Mouse (Mus musculus) erythroblast, embryonic 14.5 days (primary cell): ENCODE results near the gene Lrrc52. TPM values are rescaled to one million over a fixed set of nuclear protein-coding genes. Genes with fewer than 3 reads are reported as not detected.

Experiments
- H3K27me3 ChIP-seq: 2 replicates; pipeline ENCODE4 v1.6.1; 2012; ENCODE audit warnings: inconsistent platforms; ENCODE audit not compliant: control insufficient read depth
- H3K36me3 ChIP-seq: 2 replicates; pipeline ENCODE4 v1.6.1; 2012; ENCODE audit warnings: mild to moderate bottlenecking, inconsistent platforms; ENCODE audit not compliant: control insufficient read depth
- H3K4me1 ChIP-seq: 2 replicates; pipeline ENCODE4 v1.6.1; 2012; ENCODE audit warnings: inconsistent platforms; ENCODE audit not compliant: control insufficient read depth
- H3K4me3 ChIP-seq: replicated peaks from 2 replicates; pipeline ENCODE3; 2012; ENCODE audit warnings: moderate library complexity, mild to moderate bottlenecking, inconsistent platforms
- H3K9me3 ChIP-seq: 2 replicates; pipeline ENCODE4 v1.6.1; 2012; ENCODE audit warnings: low read length, inconsistent platforms, mixed read lengths; ENCODE audit not compliant: control insufficient read depth
- GATA1 ChIP-seq: IDR thresholded peaks from 2 replicates; pipeline ENCODE4 v1.6.1; 2012; ENCODE audit warnings: low read length, inconsistent platforms, mixed read lengths
- TAL1 ChIP-seq: IDR thresholded peaks from 3 replicates; pipeline ENCODE4 v1.6.1; 2012; ENCODE audit warnings: low read length, inconsistent platforms, mixed read lengths
- polyA plus RNA-seq: library from polyadenylated mRNA; stranded (reverse); fragments of >175 nt; gene quantifications from 2 replicates; pipeline ENCODE4 v1.2.3, GENCODE M21; 2012

The Lrrc52 gene
- not detected in 2 replicates for polyA plus RNA-seq

DNA sequence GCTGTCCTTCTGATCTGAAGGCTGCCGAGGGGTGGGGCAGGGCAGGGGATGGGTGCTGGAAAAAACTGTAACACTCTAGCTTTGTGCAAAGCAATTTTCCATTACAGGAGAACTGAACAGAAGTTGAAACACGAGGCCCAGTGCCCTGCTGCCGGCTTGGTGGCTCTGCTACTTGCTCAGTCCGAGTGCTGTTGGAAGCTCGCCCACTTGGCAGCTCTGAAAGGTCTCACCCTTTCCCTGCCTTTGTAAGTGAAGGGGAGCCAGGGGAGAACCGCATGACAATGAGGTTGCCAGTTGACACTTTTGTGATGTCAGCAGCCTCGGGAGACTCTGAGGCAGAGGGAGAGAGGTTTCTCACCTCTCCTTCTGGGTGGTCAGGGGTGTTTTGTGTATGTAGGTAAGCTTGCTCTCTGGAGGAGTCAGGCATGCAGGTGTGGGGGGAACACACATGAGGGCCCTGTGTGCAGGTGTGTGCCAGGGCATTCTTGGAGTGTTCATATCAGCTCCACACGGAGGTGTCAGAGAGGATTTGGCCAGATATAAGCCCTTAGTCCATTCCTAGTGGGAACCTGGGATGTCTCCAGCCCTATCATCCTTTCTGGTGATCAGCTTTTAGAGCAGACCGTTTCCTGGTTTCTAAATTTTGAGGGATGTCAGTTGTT, at the start of gene Lrrc52:
Gene Lrrc52, minus strand, starts transcription at position 16 of the 662 bp plus-strand sequence.
- TF ChIP-seq TAL1 (no peak), GATA1 (no peak)
- Histone ChIP-seq H3K4me1 (no peaks in the 10 kb centered on the region), H3K27me3 (no peaks in the 10 kb centered on the region), H3K36me3 (no peaks in the 10 kb centered on the region), H3K9me3 (no peaks in the 10 kb centered on the region), H3K4me3 (no peak within 1 kb of the TSS)

- H3K4me3 ChIP-seq, result no peak overlapping the region
- H3K36me3 ChIP-seq, result no peaks in the 10 kb centered on the region
- no peak for TF ChIP-seq TAL1
- TF ChIP-seq GATA1, result no peak
- no peaks in the 10 kb centered on the region; the same call in 1 of the 2 replicates for H3K27me3 ChIP-seq
- no peaks in the 10 kb centered on the region for H3K9me3 ChIP-seq
- H3K4me1 ChIP-seq, result no peaks in the 10 kb centered on the region
Observed at GRCm38 (mm10) chr1:167511621-167512020, 45.0 kb upstream of the Lrrc52 start.

GRCm38 (mm10) chr1:167506048-167506447, 39.5 kb upstream of the Lrrc52 start:
- no peak overlapping the region for H3K4me3 ChIP-seq
- H3K4me1 ChIP-seq, result no peaks in the 10 kb centered on the region
- no peaks in the 10 kb centered on the region for H3K36me3 ChIP-seq
- no peaks in the 10 kb centered on the region for H3K9me3 ChIP-seq
- H3K27me3 ChIP-seq, result no peaks in the 10 kb centered on the region; the same call in 1 of the 2 replicates
- no peak for TF ChIP-seq TAL1
- no peak for TF ChIP-seq GATA1

- H3K4me1 ChIP-seq, result no peaks in the 10 kb centered on the region
- H3K4me3 ChIP-seq, result no peak overlapping the region
- no peak for TF ChIP-seq GATA1
- TF ChIP-seq TAL1, result no peak
- H3K36me3 ChIP-seq, result no peaks in the 10 kb centered on the region
- no peaks in the 10 kb centered on the region; the same call in 1 of the 2 replicates for H3K27me3 ChIP-seq
- H3K9me3 ChIP-seq, result no peaks in the 10 kb centered on the region
Observed at GRCm38 (mm10) chr1:167505427-167505826, 38.8 kb upstream of the Lrrc52 start.

DNA sequence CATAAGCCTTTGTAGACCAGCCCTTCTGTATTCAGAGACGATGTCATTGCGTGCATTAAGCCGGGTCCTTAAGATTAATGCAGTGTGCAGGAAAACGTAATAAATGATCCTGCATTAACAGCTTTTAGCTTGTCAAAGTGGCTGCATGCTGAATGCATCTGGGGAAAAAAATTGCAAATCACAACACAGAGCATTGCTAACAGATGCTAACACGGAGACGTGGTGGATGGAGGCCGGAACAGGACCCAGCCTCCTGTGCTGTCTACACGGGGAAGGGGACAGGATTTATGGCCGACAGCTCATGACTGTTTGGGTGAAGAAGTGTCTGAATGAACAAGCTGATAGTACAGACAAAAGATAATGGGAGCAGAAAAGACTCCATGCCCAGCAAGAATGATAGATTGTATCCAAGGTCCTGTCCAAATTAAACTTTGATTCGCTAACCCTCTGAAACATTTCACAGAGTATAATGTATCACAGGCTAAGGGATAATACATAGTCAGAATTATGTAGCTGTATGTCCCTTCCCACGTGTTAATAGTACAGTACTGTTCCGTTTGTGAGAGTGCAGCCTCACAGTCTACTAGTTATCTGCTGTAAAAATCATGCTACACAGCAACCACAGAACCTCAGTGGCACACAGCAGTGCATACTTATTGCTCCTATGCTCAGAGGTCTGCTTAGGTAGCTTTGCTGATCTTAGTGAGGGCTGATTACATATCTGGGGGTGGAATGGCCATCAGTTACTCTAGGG, 32.7 kb upstream of the Lrrc52 start:
- Histone ChIP-seq H3K4me1 (no peaks in the 10 kb centered on the region), H3K36me3 (no peaks in the 10 kb centered on the region), H3K4me3 (no peak overlapping the region), H3K27me3 (peaks cover 3% of the 10 kb centered on the region; the same call in 1 of the 2 replicates), H3K9me3 (no peaks in the 10 kb centered on the region)
- TF ChIP-seq GATA1 (no peak), TAL1 (no peak)

DNA sequence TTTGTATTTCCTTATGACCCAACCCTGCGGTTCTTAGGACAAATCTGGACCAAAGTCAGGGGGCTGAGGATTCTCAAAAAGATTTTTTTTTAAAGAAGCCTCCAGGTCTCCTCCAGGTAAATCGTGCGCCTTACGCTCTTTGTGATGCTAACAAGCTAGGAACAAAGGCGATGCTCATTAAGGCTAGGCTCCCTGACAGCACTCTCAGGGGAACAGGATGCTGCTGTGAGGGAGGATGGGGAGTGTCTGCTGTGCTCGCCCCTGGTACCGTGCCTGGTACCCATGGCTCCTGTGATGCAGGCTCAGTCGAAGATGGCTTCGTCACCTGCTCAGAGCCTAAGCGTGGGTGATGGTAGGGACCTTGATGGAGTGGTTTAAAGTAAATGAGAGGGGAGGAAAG, 31.4 kb upstream of the Lrrc52 start:
- H3K4me1 ChIP-seq, result no peaks in the 10 kb centered on the region
- no peak for TF ChIP-seq TAL1
- TF ChIP-seq GATA1, result no peak
- no peaks in the 10 kb centered on the region for H3K36me3 ChIP-seq
- H3K9me3 ChIP-seq, result no peaks in the 10 kb centered on the region
- no peak overlapping the region for H3K4me3 ChIP-seq
- peaks cover 3% of the 10 kb centered on the region; the same call in 1 of the 2 replicates for H3K27me3 ChIP-seq

DNA sequence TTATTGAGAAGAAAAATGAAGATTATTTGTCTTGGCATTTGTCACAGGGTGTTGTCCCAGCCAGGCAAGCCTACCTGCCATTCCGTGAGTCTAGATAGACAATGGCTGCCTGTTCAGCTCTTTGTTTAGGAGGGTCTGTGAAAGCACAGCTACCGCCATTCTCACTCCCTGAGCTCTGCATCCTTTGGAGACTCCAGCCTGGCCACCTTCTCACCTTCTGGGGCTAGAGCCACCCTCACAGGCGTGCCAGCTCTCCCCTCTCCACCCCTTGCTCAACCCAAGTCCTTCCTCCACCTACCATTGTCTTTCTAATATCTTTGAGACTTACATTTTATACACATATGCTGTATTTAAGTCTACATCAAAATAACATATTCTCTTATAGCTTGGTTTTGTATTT, 31.0 kb upstream of the Lrrc52 start:
- Histone ChIP-seq H3K4me1 (no peaks in the 10 kb centered on the region), H3K9me3 (no peaks in the 10 kb centered on the region)
- TF ChIP-seq GATA1 (no peak), TAL1 (no peak)

DNA sequence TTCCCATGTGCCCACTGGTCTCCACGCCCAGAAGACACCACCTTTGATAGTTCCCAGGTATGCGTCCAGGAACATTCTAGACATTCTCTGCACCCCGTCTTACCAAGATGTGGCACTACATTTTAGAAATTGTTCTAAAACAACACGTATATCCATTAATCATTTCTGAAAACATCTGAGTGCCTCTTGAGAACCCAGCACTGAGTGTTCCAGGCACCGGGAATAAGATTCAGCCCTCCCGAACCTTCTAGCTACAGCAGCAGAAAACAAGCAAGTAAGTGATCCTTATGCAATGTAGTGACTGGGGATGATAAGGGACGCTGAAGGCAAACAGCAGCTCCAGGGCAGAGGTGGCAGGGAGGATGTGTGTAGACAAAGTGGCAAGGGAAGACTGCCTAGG, 24.9 kb upstream of the Lrrc52 start:
- TF ChIP-seq TAL1 (no peak), GATA1 (no peak)
- no peaks in the 10 kb centered on the region for H3K9me3 ChIP-seq
- H3K4me3 ChIP-seq, result no peak overlapping the region
- no peaks in the 10 kb centered on the region for H3K27me3 ChIP-seq
- no peaks in the 10 kb centered on the region for H3K36me3 ChIP-seq
- no peaks in the 10 kb centered on the region for H3K4me1 ChIP-seq

More for the DNA sequence above, 31.0 kb upstream of the Lrrc52 start:
- H3K27me3 ChIP-seq, result peaks cover 3% of the 10 kb centered on the region; the same call in 1 of the 2 replicates
- H3K36me3 ChIP-seq, result no peaks in the 10 kb centered on the region
- no peak overlapping the region for H3K4me3 ChIP-seq

DNA sequence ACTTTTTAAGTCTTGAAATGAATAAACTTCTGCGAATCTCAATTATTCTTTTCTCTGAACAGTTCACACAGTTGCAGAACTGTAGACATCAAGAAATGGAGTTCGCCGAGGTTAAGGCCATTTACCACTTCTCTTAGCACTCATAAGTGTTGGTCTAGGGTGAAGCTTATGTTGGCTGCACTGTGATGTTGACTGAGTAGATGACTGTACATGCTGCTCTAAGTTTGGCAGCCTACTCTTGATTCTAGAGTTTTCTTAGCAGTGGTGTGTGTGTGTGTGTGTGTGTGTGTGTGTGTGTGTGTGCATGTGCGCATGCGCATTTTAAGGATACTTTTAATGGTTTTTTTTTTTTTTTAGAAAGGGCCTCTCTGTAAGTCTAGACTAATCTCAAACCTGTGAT, 21.4 kb upstream of the Lrrc52 start:
- Histone ChIP-seq H3K36me3 (no peaks in the 10 kb centered on the region), H3K4me3 (no peak overlapping the region), H3K9me3 (no peaks in the 10 kb centered on the region), H3K27me3 (no peaks in the 10 kb centered on the region), H3K4me1 (no peaks in the 10 kb centered on the region)
- TF ChIP-seq TAL1 (no peak), GATA1 (no peak)
